Mouse (Mus musculus) forebrain, embryonic 16.5 days (tissue): ENCODE results near the gene Nme7. TPM values are rescaled to one million over a fixed set of nuclear protein-coding genes. Genes with fewer than 3 reads are reported as not detected.

ENCODE experiments used
- ATAC-seq: fragments of 200-750 bp; cut with Nextera tagmentation; 2 replicates; pipeline ENCODE4 v1.8.0; 2017; ENCODE audit warnings: mild to moderate bottlenecking, moderate library complexity
- H3K27ac ChIP-seq: fragments of 300-500 bp; sonication (generic); 2 replicates; pipeline ENCODE4 v1.5.1; 2014; ENCODE audit warnings: low read length, control low read depth
- H3K27me3 ChIP-seq: fragments of 300-500 bp; sonication (generic); replicated peaks from 2 replicates; pipeline ENCODE4 v1.6.1; 2014; ENCODE audit warnings: low read length; ENCODE audit not compliant: control insufficient read depth, insufficient read depth
- H3K36me3 ChIP-seq: fragments of 300-500 bp; sonication (generic); 2 replicates; pipeline ENCODE4 v1.6.1; 2014; ENCODE audit not compliant: control insufficient read depth, insufficient read depth
- H3K4me1 ChIP-seq: fragments of 300-500 bp; sonication (generic); replicated peaks from 2 replicates; pipeline ENCODE4 v1.6.1; 2014; ENCODE audit warnings: low read length; ENCODE audit not compliant: control insufficient read depth, insufficient read depth
- H3K4me2 ChIP-seq: fragments of 300-500 bp; sonication (generic); 2 replicates; pipeline ENCODE4 v1.6.1; 2014; ENCODE audit warnings: mild to moderate bottlenecking, low read length, control low read depth
- H3K4me3 ChIP-seq: fragments of 300-500 bp; sonication (generic); replicated peaks from 2 replicates; pipeline ENCODE4 v1.5.1; 2014; ENCODE audit warnings: mild to moderate bottlenecking, low read length, control low read depth
- H3K9ac ChIP-seq: fragments of 300-500 bp; sonication (generic); replicated peaks from 2 replicates; pipeline ENCODE4 v1.6.1; 2014; ENCODE audit warnings: low read depth, low read length, control low read depth
- H3K9me3 ChIP-seq: fragments of 300-500 bp; sonication (generic); 2 replicates; pipeline ENCODE4 v1.6.1; 2016; ENCODE audit warnings: low read length; ENCODE audit not compliant: control insufficient read depth
- WGBS: fragments of 180-500 bp; shearing (Covaris S2); extraction: QIAGEN DNeasy Blood & Tissue Kit; methylation state at CpG from one replicate; pipeline ENCODE4 v1.1.7; 2014; 5-methylcytosine and 5-hydroxymethylcytosine counted together
- polyA plus RNA-seq: library from polyadenylated mRNA; unstranded; fragments of >200 nt; fragmentation: Nextera tagmentation; extraction: Ambion mirVana; gene quantifications from 2 replicates; pipeline ENCODE4 v1.2.1, GENCODE M21; 2015

Gene Nme7
- polyA plus RNA-seq, 1 experiment from 2014 or later = 43.3 TPM

- Histone ChIP-seq H3K27me3 (no peaks in the 10 kb centered on the region), H3K27ac (no peak overlapping the region), H3K4me1 (peaks cover 5% of the 10 kb centered on the region; the same call in 1 of the 2 replicates), H3K9me3 (no peaks in the 10 kb centered on the region), H3K9ac (no peak overlapping the region), H3K36me3 (no peaks in the 10 kb centered on the region), H3K4me2 (no peak overlapping the region), H3K4me3 (no peak overlapping the region)
- ATAC-seq = no peak
- WGBS = 91% methylated on average over 4 of the region's 4 CpGs
These were observed 172.0 kb downstream of the Nme7 start for GRCm38 (mm10) chr1:164475895-164476294.

- no peak for ATAC-seq
- Histone ChIP-seq H3K36me3 (no peaks in the 10 kb centered on the region), H3K9me3 (no peaks in the 10 kb centered on the region), H3K27me3 (no peaks in the 10 kb centered on the region), H3K9ac (no peak overlapping the region), H3K27ac (no peak overlapping the region), H3K4me1 (no peaks in the 10 kb centered on the region), H3K4me3 (no peak overlapping the region), H3K4me2 (no peak overlapping the region)
- 86% methylated on average over 5 of the region's 5 CpGs for WGBS
These were observed 177.1 kb downstream of the Nme7 start for GRCm38 (mm10) chr1:164480755-164481644.

- 62% methylated on average over 9 of the region's 9 CpGs for WGBS
- Histone ChIP-seq H3K4me1 (no peaks in the 10 kb centered on the region), H3K4me3 (no peak overlapping the region), H3K27me3 (no peaks in the 10 kb centered on the region), H3K27ac (no peak overlapping the region), H3K9me3 (no peaks in the 10 kb centered on the region), H3K4me2 (no peak overlapping the region), H3K9ac (no peak overlapping the region), H3K36me3 (no peaks in the 10 kb centered on the region)
- ATAC-seq = no peak
These were observed 177.9 kb downstream of the Nme7 start for GRCm38 (mm10) chr1:164481645-164482354.

DNA sequence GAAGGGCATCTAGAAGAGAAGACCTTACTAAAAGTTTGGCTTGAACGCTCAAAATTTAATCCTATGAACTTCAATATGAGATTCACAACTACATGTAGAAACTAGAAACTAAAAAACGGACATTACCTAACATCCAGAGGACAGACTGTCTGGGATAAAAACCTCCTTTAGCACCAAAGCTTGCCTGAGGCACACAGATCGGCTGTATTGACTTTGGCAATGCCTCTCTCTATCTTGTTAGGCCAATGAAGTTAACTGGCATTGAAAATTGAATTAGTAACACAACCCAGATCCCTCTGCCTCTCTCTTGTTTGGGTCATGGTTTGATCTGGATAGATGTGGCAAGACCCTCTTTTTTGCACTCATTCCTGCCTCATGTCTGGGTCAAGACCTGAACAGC, 178.9 kb downstream of the Nme7 start:
- Histone ChIP-seq H3K9me3 (no peaks in the 10 kb centered on the region), H3K27me3 (no peaks in the 10 kb centered on the region), H3K9ac (no peak overlapping the region), H3K4me3 (no peak overlapping the region), H3K4me2 (no peak overlapping the region), H3K36me3 (no peaks in the 10 kb centered on the region), H3K4me1 (no peaks in the 10 kb centered on the region), H3K27ac (no peak overlapping the region)
- no peak for ATAC-seq
- WGBS = 89% methylated on average over 3 of the region's 3 CpGs

DNA sequence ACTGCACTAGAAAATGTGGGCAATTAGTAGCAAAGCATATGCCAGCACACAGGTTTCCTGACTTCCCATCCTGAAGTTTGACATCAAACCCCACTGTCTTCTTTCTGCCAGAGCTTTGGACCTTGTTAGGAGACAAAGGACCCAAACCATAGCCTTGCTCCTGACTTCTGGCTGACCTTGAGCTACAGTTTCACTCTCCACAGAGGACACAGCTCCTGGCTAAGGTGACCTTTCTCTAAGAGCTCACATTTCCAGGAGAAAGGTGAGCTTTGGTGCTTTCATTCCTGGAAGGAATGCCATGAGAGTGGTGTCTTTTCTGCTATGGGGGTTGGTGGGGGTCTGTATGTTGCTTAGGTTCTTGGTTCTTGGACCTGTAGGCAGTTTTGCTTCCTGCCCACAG, 179.8 kb downstream of the Nme7 start:
- Histone ChIP-seq H3K4me1 (no peaks in the 10 kb centered on the region), H3K4me3 (no peak overlapping the region), H3K4me2 (no peak overlapping the region), H3K27me3 (no peaks in the 10 kb centered on the region), H3K9me3 (no peaks in the 10 kb centered on the region), H3K36me3 (no peaks in the 10 kb centered on the region), H3K9ac (no peak overlapping the region), H3K27ac (no peak overlapping the region)
- ATAC-seq = no peak

Other genes with a start within 250 kb of the Nme7 start
- gene Sell, start 242.1 kb upstream of the Nme7 start, polyA plus RNA-seq = 0.11 and 0.58 TPM in 2 replicates
- 0.19 TPM in 1 of 2 replicates, not detected in the other for gene Selp, start 188.9 kb upstream of the Nme7 start, polyA plus RNA-seq
- gene F5, start 152.3 kb upstream of the Nme7 start, polyA plus RNA-seq = 0.04 and 0.11 TPM in 2 replicates
- 7.5 and 8.0 TPM in 2 replicates for gene Slc19a2, start 55.1 kb upstream of the Nme7 start, polyA plus RNA-seq
- 22.7 and 25.5 TPM in 2 replicates for gene Ccdc181, start 28.5 kb upstream of the Nme7 start, polyA plus RNA-seq
- gene Blzf1, start 3.4 kb downstream of the Nme7 start, polyA plus RNA-seq = 31.6 and 33.7 TPM in 2 replicates
- 110 and 132 TPM in 2 replicates for gene Atp1b1, start 154.2 kb downstream of the Nme7 start, polyA plus RNA-seq